Mouse (Mus musculus) liver, embryonic 11.5 days (tissue): Measurements from ENCODE around the gene Iapp. TPM values are rescaled to one million over a fixed set of nuclear protein-coding genes. Genes with fewer than 3 reads are reported as not detected.
"Not testable (repeated sequence)": the region's sequence is repeated elsewhere in the genome, so short reads cannot be mapped to it uniquely, and the experiment has no call there.

Experiments used
- ATAC-seq: fragments of 200-750 bp; cut with Nextera tagmentation; replicated peaks from 2 replicates; pipeline ENCODE4 v1.8.0; 2017; ENCODE audit warnings: moderate number of reproducible peaks, mild to moderate bottlenecking, moderate TSS enrichment, moderate library complexity; ENCODE audit not compliant: low FRiP score
- DNase-seq: peaks from one replicate; pipeline ENCODE4 v3.0.0-alpha.2; 2017; ENCODE audit warnings: low spot score
- H3K27ac ChIP-seq: fragments of 300-500 bp; sonication (generic); 2 replicates; pipeline ENCODE4 v1.5.1; 2014; ENCODE audit warnings: mild to moderate bottlenecking, low read depth, low read length, control low read depth
- H3K27me3 ChIP-seq: fragments of 300-500 bp; sonication (generic); replicated peaks from 2 replicates; pipeline ENCODE4 v1.6.1; 2014; ENCODE audit warnings: low read length, mixed read lengths; ENCODE audit not compliant: control insufficient read depth, insufficient read depth
- H3K36me3 ChIP-seq: fragments of 300-500 bp; sonication (generic); 2 replicates; pipeline ENCODE4 v1.6.1; 2014; ENCODE audit warnings: mild to moderate bottlenecking, low read length, moderate library complexity, mixed read lengths; ENCODE audit not compliant: control insufficient read depth, insufficient read depth
- H3K4me1 ChIP-seq: fragments of 300-500 bp; sonication (generic); replicated peaks from 2 replicates; pipeline ENCODE4 v1.6.1; 2014; ENCODE audit warnings: low read length, mixed read lengths; ENCODE audit not compliant: control insufficient read depth, insufficient read depth
- H3K4me2 ChIP-seq: fragments of 300-500 bp; sonication (generic); 2 replicates; pipeline ENCODE4 v1.6.1; 2014; ENCODE audit warnings: mild to moderate bottlenecking, control low read depth, moderate library complexity
- H3K4me3 ChIP-seq: fragments of 300-500 bp; sonication (generic); 2 replicates; pipeline ENCODE4 v1.5.1; 2014; ENCODE audit warnings: low read depth, low read length, control low read depth
- H3K9ac ChIP-seq: fragments of 300-500 bp; sonication (generic); 2 replicates; pipeline ENCODE4 v1.6.1; 2014; ENCODE audit warnings: low read depth, low read length, control low read depth
- H3K9me3 ChIP-seq: fragments of 300-500 bp; sonication (generic); 2 replicates; pipeline ENCODE4 v1.6.1; 2016; ENCODE audit warnings: low read length, inconsistent platforms, mixed read lengths; ENCODE audit not compliant: control insufficient read depth
- WGBS: fragments of 180-500 bp; shearing (Covaris S2); extraction: QIAGEN DNeasy Blood & Tissue Kit; methylation state at CpG from one replicate; pipeline ENCODE4 v1.1.7; 2014; 5-methylcytosine and 5-hydroxymethylcytosine counted together
- polyA plus RNA-seq: library from polyadenylated mRNA; unstranded; fragments of >200 nt; fragmentation: Nextera tagmentation; extraction: Ambion mirVana; gene quantifications from 2 replicates; pipeline ENCODE4 v1.2.1, GENCODE M21; 2014

Iapp gene
- polyA plus RNA-seq, result 0.22 TPM in 1 of 2 replicates, not detected in the other

- DNase-seq, result no peak
- Histone ChIP-seq H3K9ac (no peak within 1 kb of the TSS), H3K4me3 (no peak within 1 kb of the TSS), H3K27ac (no peak within 1 kb of the TSS), H3K36me3 (no peaks in the 10 kb centered on the region), H3K27me3 (no peaks in the 10 kb centered on the region), H3K4me1 (no peaks in the 10 kb centered on the region), H3K4me2 (no peak within 1 kb of the TSS), H3K9me3 (no peaks in the 10 kb centered on the region)
- WGBS, result 61% methylated on average over 4 of the region's 4 CpGs
- no peak for ATAC-seq
These were observed at the start of gene Iapp for GRCm38 (mm10) chr6:142298098-142298497. TSS of gene Iapp (plus strand) at chr6:142298423.

DNA sequence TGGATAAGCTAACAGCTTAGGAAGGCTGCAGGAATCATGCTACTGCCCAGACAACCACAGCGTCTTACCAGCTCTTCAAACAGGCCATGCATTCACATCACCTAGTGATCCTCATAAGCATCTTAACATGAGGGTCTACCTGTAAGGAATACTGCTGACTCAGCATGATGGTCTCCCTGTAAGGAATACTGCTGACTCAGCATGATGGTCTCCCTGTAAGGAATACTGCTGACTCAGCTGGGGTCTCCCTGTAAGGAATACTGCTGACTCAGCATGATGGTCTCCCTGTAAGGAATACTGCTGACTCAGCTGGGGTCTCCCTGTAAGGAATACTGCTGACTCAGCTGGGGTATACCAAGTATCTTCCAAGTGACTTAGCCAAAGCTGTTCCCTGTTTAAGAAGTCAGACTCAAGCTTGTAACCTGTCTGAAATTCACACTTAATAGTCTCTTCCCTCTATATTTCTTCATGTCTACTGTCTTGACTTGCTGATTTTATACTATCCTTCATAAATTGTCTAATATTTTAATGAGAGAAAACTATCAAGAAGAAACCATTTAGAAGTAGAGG is 47.4 kb upstream of the Iapp start:
- WGBS, result 86% methylated on average over 1 of the region's 1 CpGs
- H3K4me1 ChIP-seq, DNase-seq, H3K27me3 ChIP-seq, H3K4me3 ChIP-seq, ATAC-seq, H3K9ac ChIP-seq, H3K9me3 ChIP-seq, H3K27ac ChIP-seq, H3K4me2 ChIP-seq, H3K36me3 ChIP-seq: not testable (repeated sequence)

- Histone ChIP-seq H3K4me1 (no peaks in the 10 kb centered on the region), H3K36me3 (no peaks in the 10 kb centered on the region), H3K9ac (no peak overlapping the region), H3K4me2 (no peak overlapping the region), H3K9me3 (no peaks in the 10 kb centered on the region), H3K4me3 (no peak overlapping the region), H3K27ac (no peak overlapping the region), H3K27me3 (no peaks in the 10 kb centered on the region)
- ATAC-seq (no peak), DNase-seq (no peak)
- WGBS, result 38% methylated on average over 4 of the region's 4 CpGs
These were observed 22.3 kb upstream of the Iapp start for GRCm38 (mm10) chr6:142275721-142276442.

DNA sequence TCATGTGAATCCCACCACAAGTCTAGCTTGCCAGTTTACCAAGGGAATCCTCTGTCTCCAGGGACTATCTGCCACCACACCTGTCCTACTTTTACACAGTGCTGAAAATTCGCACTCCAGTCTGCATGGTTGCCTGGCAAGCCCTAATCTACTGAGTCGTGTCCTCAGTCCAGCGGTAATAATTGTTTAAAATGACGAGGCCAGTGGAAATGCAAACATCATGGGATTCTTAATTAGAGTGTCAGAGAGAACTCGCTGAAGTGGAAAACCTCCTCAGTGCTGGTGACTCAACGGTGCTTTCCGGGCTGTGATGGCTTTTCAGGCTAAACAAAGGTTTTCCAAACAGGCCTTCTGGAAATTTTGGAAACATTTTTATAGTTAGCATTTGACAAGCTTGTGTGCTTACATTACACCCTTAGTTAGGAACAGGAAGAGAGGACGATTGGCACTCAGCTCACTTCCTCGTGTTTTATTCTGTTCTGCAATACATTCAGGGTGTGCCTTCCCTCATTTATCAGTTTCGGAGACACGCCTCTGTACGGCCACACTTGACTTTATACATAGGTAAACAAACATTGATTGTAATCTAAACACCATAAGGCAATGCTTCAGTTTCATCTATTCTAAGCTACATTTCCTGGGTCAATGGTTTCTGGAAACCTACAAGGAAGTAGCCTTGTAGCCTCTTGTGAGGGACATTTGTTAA is 8.7 kb upstream of the Iapp start:
- H3K27me3 ChIP-seq, result no peaks in the 10 kb centered on the region
- no peaks in the 10 kb centered on the region for H3K4me1 ChIP-seq
- no peak overlapping the region for H3K9ac ChIP-seq
- 78% methylated on average over 12 of the region's 12 CpGs for WGBS
- H3K9me3 ChIP-seq, result no peaks in the 10 kb centered on the region
- H3K4me3 ChIP-seq, result no peak overlapping the region
- no peak overlapping the region for H3K27ac ChIP-seq
- ATAC-seq (no peak), DNase-seq (no peak)
- no peaks in the 10 kb centered on the region for H3K36me3 ChIP-seq
- H3K4me2 ChIP-seq, result no peak overlapping the region

- no peaks in the 10 kb centered on the region for H3K27me3 ChIP-seq
- H3K4me3 ChIP-seq, result no peak overlapping the region
- no peak overlapping the region for H3K27ac ChIP-seq
- H3K4me1 ChIP-seq, result no peaks in the 10 kb centered on the region
- H3K4me2 ChIP-seq, result no peak overlapping the region
- no peak for DNase-seq
- H3K9me3 ChIP-seq, result peaks cover 4% of the 10 kb centered on the region; the same call in 1 of the 2 replicates
- no peaks in the 10 kb centered on the region for H3K36me3 ChIP-seq
- no peak for ATAC-seq
- no peak overlapping the region for H3K9ac ChIP-seq
These were observed 6.9 kb downstream of the Iapp start for GRCm38 (mm10) chr6:142305076-142305475.

DNA sequence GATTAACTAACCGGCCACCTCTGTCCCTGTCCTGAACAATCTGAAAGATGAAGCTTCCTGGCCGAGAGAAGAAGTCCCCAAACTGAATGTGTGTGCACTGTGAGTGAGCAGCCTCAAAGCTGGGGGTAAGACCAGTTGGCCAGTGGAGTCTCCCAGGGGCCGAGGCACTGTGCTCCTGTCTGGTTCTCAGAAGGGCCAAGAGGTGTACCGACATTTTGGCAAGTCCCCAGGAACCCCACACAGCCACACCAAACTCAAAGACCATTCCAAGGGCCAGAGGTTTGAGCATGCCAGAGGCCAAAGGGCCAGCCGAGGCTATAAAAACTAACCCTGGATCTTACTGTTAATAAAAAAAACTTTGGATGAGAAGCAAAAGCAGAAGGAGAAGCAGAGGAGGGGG is 16.1 kb downstream of the Iapp start:
- Histone ChIP-seq H3K36me3 (no peaks in the 10 kb centered on the region), H3K4me2 (no peak overlapping the region), H3K27me3 (no peaks in the 10 kb centered on the region), H3K27ac (no peak overlapping the region), H3K4me1 (no peaks in the 10 kb centered on the region), H3K9me3 (peaks cover 4% of the 10 kb centered on the region; the same call in 1 of the 2 replicates), H3K4me3 (no peak overlapping the region), H3K9ac (no peak overlapping the region)
- 73% methylated on average over 5 of the region's 5 CpGs for WGBS
- ATAC-seq (no peak), DNase-seq (no peak)

GRCm38 (mm10) chr6:142317106-142317505 is 18.9 kb downstream of the Iapp start:
- DNase-seq (no peak), ATAC-seq (no peak)
- Histone ChIP-seq H3K4me3 (no peak overlapping the region), H3K27me3 (no peaks in the 10 kb centered on the region), H3K9ac (no peak overlapping the region), H3K9me3 (no peaks in the 10 kb centered on the region), H3K4me2 (no peak overlapping the region), H3K27ac (no peak overlapping the region), H3K4me1 (no peaks in the 10 kb centered on the region), H3K36me3 (no peaks in the 10 kb centered on the region)

DNA sequence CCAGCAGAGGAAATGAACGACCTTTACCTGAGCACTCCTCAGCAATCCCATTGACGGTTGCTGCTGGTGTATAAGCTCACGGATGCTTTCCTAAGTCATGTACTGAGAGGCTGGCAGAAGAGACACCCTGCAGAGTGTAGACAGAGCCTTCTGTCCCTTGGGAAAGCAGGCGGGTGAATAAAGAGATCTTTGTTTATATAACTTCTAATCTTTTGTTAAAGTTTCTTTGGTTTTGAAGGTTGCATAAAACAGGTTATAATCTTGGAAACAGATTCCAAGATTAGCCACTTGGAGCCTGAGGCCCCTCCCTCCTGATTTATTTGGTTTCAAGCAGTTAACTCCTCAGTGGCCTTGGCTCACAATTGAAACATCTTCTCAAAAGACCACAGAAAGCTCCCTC is 24.7 kb downstream of the Iapp start, which contains the start of gene Slco1a5:
TSS of gene Slco1a5 (minus strand) at position 101 of the 400 bp plus-strand sequence.
- no peaks in the 10 kb centered on the region for H3K9me3 ChIP-seq
- no peaks in the 10 kb centered on the region for H3K36me3 ChIP-seq
- 46% methylated on average over 4 of the region's 4 CpGs for WGBS
- ATAC-seq (no peak), DNase-seq (no peak)
- H3K27ac ChIP-seq, result no peak within 1 kb of the TSS
- H3K4me1 ChIP-seq, result no peaks in the 10 kb centered on the region
- H3K4me2 ChIP-seq, result no peak within 1 kb of the TSS
- H3K4me3 ChIP-seq, result no peak within 1 kb of the TSS
- H3K27me3 ChIP-seq, result no peaks in the 10 kb centered on the region
- H3K9ac ChIP-seq, result no peak within 1 kb of the TSS
